Mouse (Mus musculus): ENCODE measurements around the gene Spam1. TPM values are rescaled to one million over a fixed set of nuclear protein-coding genes. Genes with fewer than 3 reads are reported as not detected.

Gene Spam1
- not detected in 2 replicates for polyA plus RNA-seq (2015; fragmentation: Nextera tagmentation; extraction: Ambion mirVana)

DNA sequence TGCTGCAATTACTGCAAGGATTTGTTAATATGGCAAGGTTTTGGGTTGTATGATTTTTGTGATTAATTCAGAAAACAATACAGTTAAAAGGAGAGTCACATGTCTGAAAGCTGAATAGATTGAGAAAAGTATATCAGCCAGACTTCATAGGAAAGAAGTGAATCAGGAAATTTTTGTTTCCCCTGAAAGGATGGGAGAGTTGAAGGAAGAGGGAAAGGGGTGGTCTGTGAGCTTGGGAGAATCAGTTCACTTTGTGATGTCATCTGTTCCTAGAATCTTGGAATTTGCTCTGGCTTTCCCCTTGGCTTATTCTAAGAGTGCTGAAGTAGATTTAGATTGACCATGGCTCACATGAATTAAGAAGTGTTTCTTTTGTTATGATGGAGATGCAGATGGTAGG, at the start of gene Spam1:
TSS of gene Spam1 (plus strand) at position 301 of the 400 bp plus-strand sequence.
- Histone ChIP-seq H3K4me1 (no peaks in the 10 kb centered on the region), H3K27ac (no peak within 1 kb of the TSS), H3K9ac (no peak within 1 kb of the TSS), H3K27me3 (no peaks in the 10 kb centered on the region), H3K4me3 (no peak within 1 kb of the TSS), H3K4me2 (no peak within 1 kb of the TSS), H3K9me3 (no peaks in the 10 kb centered on the region), H3K36me3 (no peaks in the 10 kb centered on the region)
- no peak for ATAC-seq (ENCODE audit: insufficient number of reproducible peaks, low FRiP score, low TSS enrichment, low read depth)

DNA sequence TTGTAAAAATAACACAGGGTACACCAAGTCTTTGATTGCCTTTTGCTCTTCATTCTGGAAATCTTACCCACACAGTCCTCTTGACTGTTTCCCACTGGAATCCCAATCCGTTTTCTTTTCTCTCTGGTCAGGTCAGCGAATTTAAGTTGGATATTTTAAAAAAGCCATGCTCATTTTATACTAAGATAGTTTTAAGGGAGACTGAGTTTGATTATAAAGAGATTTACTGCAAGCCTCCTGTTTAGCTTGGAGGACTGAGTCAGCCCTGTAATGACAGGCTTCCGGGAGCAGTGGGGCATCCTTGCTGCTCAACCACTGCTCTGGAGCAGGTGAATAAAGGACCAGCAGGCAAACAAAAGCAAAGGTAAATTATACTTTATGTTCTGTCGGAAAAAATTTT, 43.0 kb upstream of the Spam1 start, which contains the start of gene Hyal4:
TSS of gene Hyal4 (plus strand) at position 301 of the 400 bp plus-strand sequence.
- Histone ChIP-seq H3K4me3 (no peak within 1 kb of the TSS), H3K4me2 (no peak within 1 kb of the TSS), H3K9ac (no peak within 1 kb of the TSS), H3K36me3 (no peaks in the 10 kb centered on the region), H3K27ac (no peak within 1 kb of the TSS), H3K9me3 (no peaks in the 10 kb centered on the region), H3K27me3 (no peaks in the 10 kb centered on the region), H3K4me1 (no peaks in the 10 kb centered on the region)
- 79% methylated on average over 4 of the region's 4 CpGs for WGBS
- ATAC-seq (ENCODE audit: insufficient number of reproducible peaks, low FRiP score, low TSS enrichment, low read depth): no peak

DNA sequence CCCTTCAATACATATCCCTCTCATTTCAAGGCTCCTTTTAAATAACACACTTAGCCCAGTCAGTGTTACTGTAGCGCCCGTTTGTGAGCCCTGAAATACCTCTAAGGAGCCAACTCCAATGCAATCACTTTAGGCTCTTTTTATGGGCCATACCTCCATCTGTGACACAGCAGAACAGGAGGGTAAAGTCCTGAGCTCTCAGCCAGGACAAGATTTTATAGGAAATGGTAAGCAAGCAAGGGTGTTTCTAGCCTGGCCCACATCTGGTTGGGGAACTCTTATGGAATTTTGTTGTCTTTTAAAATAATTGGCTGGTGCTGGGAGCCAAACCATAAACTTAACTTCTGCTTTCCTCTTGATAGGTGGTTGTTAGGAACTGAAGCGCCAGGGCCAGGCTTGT, 31.7 kb upstream of the Spam1 start:
- H3K36me3 ChIP-seq: no peaks in the 10 kb centered on the region
- H3K4me2 ChIP-seq: no peak overlapping the region
- no peaks in the 10 kb centered on the region for H3K4me1 ChIP-seq
- H3K9me3 ChIP-seq: no peaks in the 10 kb centered on the region
- ATAC-seq (ENCODE audit: insufficient number of reproducible peaks, low FRiP score, low TSS enrichment, low read depth): no peak
- H3K27me3 ChIP-seq: no peaks in the 10 kb centered on the region
- 40% methylated on average over 3 of the region's 3 CpGs for WGBS
- H3K27ac ChIP-seq: no peak overlapping the region
- H3K4me3 ChIP-seq: no peak overlapping the region
- no peak overlapping the region for H3K9ac ChIP-seq

DNA sequence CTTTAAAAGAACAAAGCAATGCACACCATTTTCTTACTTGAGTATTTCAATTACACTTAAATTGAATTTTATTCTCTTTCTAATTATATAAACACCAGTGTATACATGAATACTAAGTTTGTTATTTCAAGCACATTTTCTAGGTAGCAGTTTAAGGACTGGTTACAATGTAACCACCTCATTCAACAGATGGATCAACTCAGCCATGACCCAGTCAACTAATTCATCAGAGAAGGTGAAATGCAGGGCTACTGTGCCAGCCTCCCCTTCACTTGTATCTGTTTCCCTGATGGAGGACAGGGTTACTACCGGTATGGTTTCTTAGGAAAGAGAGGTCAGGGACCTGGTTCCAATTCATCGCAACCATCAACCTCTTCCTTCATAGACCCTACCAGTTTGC, 24.7 kb upstream of the Spam1 start:
- Histone ChIP-seq H3K36me3 (no peaks in the 10 kb centered on the region), H3K9me3 (no peaks in the 10 kb centered on the region), H3K4me2 (no peak overlapping the region), H3K27ac (no peak overlapping the region), H3K4me1 (no peaks in the 10 kb centered on the region), H3K4me3 (no peak overlapping the region), H3K27me3 (no peaks in the 10 kb centered on the region), H3K9ac (no peak overlapping the region)
- 85% methylated on average over 2 of the region's 2 CpGs for WGBS
- no peak for ATAC-seq (ENCODE audit: insufficient number of reproducible peaks, low FRiP score, low TSS enrichment, low read depth)

DNA sequence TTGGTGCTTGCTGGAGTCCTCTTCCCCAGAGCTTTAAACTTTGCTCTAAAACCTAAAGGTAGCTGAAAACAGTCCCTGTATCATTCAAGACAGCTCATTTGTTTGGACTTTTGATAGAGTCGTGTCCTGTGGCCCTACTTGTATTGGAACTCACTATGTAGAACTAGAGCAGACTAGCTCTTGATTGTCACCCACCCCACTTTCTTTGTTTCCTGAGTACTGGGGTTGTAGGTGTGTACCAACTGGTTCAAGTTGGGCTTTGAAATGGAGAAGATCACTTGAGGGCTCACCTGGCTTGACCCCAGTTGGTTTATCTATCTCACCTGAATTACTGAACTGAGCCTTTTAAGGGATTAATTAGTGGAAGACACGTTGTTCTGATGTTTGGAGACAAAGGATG, 11.8 kb upstream of the Spam1 start:
- Histone ChIP-seq H3K9me3 (no peaks in the 10 kb centered on the region), H3K36me3 (no peaks in the 10 kb centered on the region), H3K4me3 (no peak overlapping the region), H3K4me2 (no peak overlapping the region), H3K27ac (no peak overlapping the region), H3K9ac (no peak overlapping the region), H3K4me1 (no peaks in the 10 kb centered on the region), H3K27me3 (no peaks in the 10 kb centered on the region)
- 61% methylated on average over 2 of the region's 2 CpGs for WGBS
- no peak for ATAC-seq (ENCODE audit: insufficient number of reproducible peaks, low FRiP score, low TSS enrichment, low read depth)

DNA sequence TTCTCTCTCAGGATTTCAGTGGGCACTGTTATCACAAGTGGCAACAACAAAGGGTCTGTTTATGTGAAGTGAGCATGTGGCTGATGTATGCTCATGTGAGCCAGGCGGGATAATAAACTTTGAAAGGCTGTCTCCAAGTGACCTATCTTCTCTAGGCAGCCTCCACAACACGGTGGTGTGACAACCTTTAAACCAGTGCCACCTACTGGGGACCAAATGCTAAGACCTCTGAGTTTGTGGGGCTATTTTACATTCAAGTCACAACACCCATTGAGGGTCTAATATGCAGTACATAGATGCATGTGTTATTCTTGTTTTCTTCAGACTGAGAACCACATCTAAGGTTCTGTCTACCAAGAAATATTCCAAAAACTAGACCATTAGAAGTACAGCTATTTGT, 31.1 kb downstream of the Spam1 start:
- 45% methylated on average over 2 of the region's 2 CpGs for WGBS
- H3K9ac ChIP-seq: no peak overlapping the region
- no peaks in the 10 kb centered on the region for H3K36me3 ChIP-seq

More for the DNA sequence above, 31.1 kb downstream of the Spam1 start:
- no peaks in the 10 kb centered on the region for H3K4me1 ChIP-seq
- no peaks in the 10 kb centered on the region for H3K9me3 ChIP-seq
- H3K27me3 ChIP-seq: no peaks in the 10 kb centered on the region
- no peak overlapping the region for H3K4me2 ChIP-seq
- no peak overlapping the region for H3K4me3 ChIP-seq
- no peak for ATAC-seq (ENCODE audit: insufficient number of reproducible peaks, low FRiP score, low TSS enrichment, low read depth)
- H3K27ac ChIP-seq: no peak overlapping the region

Other genes starting within 250 kb of the Spam1 start
- gene Lmod2, start 193.4 kb upstream of the Spam1 start, polyA plus RNA-seq (2015; fragmentation: Nextera tagmentation; extraction: Ambion mirVana): 2.3 and 9.9 TPM in 2 replicates
- 63.0 and 65.8 TPM in 2 replicates for gene Wasl, start 126.2 kb upstream of the Spam1 start, polyA plus RNA-seq (2015; fragmentation: Nextera tagmentation; extraction: Ambion mirVana)
- gene Hyal6, start 57.9 kb upstream of the Spam1 start, polyA plus RNA-seq (2015; fragmentation: Nextera tagmentation; extraction: Ambion mirVana): not detected in 2 replicates
- 0.05 and 0.11 TPM in 2 replicates for gene Hyal4, start 42.9 kb upstream of the Spam1 start, polyA plus RNA-seq (2015; fragmentation: Nextera tagmentation; extraction: Ambion mirVana)
- not detected in 2 replicates for gene Hyal5, start 66.8 kb downstream of the Spam1 start, polyA plus RNA-seq (2015; fragmentation: Nextera tagmentation; extraction: Ambion mirVana)
- 0.69 and 0.92 TPM in 2 replicates for gene Tmem229a, start 165.1 kb downstream of the Spam1 start, polyA plus RNA-seq (2015; fragmentation: Nextera tagmentation; extraction: Ambion mirVana)